Mouse (Mus musculus) left cerebral cortex, postnatal 14 days (tissue): ENCODE results near the gene Prrx2. TPM values are rescaled to one million over a fixed set of nuclear protein-coding genes. Genes with fewer than 3 reads are reported as not detected.

Source experiments
- DNase-seq, 2 experiments: peaks; one replicate each; pipeline ENCODE4 v3.0.0; 2021 to 2022; ENCODE audit warnings: low spot score in 2 of 2, mixed read lengths in 1 of 2
- intact Hi-C: fragments of 180-260 bp; cut with DNase I; formaldehyde crosslinking; loops from one replicate; pipeline ENCODE4 v1.15.1; 2025
- long read RNA-seq, 2 experiments: library from polyadenylated mRNA; stranded (forward); transcript quantifications; one replicate each; pipeline ENCODE4 v2.0.0; 2021
- total RNA-seq, 2 experiments: library from RNA; stranded (reverse); gene quantifications; 2 replicates each; pipeline ENCODE4 v1.2.3; 2021

Gene Prrx2
- 1 to 10 TPM; 2.3 to 3.3 TPM for total RNA-seq
- long read RNA-seq, experiment 1, partial matches to known transcripts: 0 of 6 reads
- long read RNA-seq, experiment 1, other reads (novel, unspliced or antisense): 3 of 6 reads
- long read RNA-seq, experiment 2, partial matches to known transcripts: 0 of 1 reads
- long read RNA-seq, experiment 2, other reads (novel, unspliced or antisense): 0 of 1 reads

DNA sequence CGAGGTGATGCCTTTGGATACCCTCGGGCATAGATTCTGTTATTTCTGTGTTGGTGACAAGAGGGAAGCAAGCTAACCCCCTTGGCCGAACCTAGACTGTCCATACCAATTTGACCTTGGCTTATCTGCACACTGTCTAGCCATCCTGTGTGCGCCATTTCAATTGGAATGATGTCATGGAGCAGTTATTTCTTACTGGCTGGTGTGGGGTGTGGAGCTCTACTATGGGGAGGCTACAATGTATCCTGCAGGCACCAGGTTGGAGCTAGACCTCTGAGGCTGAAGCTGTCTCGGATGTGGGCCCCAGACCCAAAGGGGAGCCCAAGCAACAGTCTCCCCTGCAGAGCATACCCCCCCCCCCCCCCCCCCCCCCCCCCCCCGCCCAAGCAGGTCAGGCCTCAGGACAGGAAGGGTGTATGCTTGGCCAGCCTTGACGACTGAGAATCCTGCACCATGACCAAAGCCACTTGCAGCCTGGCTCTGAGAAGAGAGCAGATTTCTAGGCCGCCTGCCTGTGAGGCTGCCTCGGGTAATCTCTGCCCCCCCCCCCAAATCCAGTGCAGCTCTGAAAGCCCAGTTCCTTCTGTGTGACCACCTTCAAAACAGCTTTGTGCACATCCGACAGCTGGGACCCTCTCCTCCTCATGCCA lies at the start of gene Prrx2:
Gene Prrx2, plus strand, starts transcription at position 600 of the 650 bp plus-strand sequence.
- no peak for DNase-seq
- intact Hi-C loops: loop anchor here (5.0 kb wide), 1 partner anchor 98 kb away; no protein-coding TSS in a partner anchor

DNA sequence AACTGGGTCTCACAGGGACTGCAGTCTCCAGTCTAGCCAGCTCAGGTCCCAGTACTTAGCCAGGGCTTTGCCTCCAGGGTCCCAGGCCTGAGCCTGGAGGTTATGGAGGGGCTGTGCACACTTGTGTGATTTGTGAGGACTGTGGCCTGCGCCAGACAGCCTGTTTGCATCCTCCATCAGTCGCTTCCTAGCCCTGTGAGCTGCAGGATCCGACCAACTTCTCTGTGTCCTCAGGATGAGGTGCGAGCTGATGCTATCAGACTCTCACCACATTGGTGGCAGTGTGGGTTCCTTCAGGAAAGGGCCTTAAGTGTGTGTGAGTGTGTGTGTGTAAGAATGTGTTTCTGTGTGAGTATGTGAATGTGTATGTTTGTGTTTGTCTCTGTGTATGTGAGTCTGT lies 47.3 kb upstream of the Prrx2 start:
- intact Hi-C loops: no loop called here
- no peak for DNase-seq

DNA sequence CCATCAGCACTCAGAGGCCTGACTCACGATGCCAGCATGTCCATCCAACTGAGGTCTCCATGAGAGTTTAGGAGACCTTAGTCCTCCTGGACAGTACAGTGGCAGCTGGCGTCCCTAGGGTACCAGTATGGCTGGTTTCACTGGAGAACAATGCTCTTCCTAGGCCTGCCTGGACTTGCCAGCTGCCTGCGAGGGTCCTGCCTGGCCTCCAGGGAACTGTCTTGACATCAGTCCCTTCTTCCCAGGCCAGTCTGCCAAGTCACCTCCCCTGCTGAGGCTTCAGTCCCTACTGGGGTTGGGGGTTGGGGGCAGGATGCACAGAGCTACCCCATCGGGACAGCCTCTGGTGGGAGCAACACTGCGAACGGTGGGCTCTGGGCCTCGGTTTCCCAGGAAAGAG lies 42.7 kb upstream of the Prrx2 start:
- intact Hi-C loops: loop anchor here (5.0 kb wide), 1 partner anchor 190 kb away; no protein-coding TSS in a partner anchor
- DNase-seq: no peak

DNA sequence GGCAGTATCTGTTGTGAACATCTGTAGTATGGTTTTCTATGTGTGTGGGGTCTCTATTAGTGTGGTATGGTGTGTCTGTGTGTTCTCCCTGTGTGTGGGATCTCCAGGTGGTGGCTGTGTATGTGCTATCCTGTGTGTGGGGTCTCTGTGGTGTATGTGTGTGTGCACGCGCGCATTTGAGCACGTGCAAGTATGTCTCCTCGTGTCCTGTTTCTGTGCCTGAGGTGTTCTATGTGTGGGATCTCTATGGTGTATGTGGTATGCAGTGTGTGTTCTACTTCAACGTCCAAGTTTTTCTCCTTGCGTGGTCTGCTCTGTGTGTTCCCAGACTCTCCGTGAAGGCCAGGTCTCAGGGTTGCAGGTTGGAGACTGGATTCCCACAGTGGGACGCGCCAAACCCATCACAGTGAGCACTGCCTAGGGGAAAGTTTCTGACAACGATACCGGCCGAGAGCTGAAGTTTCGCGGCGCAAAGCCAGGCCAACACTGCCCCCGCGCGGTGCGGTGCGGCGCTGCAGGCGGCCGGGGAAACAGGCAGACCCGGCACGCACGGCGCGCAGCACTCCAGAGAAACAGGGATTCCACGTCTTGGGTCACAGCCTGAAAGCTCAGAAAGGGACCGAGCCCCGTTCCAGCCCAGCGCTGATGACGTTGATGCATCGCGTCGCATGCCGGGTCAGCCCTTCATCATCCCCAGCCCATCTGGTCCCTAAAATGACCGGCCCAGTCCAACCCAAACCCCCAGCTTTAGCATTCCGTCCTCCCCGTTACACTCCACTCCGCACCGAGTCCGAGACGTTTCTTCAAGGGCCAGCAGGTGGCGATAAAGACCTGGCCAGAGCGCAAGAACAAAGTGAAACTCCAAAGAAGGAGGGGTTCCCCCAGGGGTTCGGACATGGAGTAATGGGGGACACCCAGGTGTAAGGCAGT lies 40.3 kb upstream of the Prrx2 start:
- intact Hi-C loops: loop anchor here (2.0 to 5.0 kb wide), 3 partner anchors 192 to 354 kb away; no protein-coding TSS in a partner anchor

DNA sequence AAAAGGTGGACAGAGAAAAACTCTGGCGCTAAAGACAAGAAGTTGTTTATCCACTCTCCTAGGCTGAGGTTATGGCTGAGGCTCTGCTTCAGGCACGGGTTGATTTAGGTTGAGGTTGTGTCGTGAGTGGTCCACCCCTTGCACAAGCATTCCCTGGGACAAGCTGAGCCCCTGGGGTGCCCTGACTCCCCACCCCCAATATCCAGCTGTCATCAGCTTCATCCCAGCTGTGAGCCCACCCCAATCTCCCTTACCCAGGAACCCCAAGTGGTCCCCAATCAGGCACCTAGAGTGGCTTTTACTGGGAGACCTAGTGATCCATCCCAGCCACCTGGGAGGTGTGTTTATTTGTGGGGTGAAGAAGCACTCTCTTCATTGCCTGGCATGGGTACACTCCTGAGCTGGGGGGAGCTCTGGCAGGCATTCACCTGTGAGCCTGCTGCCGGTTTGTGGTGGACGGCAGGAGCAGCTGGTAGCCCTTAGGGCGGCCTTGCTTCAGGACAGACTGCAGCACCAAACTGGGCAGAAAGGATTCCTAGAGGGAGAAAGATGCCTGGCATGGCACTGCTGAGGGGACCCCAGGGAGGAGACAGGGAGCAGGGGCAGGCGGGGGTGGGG lies 39.4 kb upstream of the Prrx2 start:
- intact Hi-C loops: loop anchor here (2.0 kb wide), 2 partner anchors 325 to 355 kb away; no protein-coding TSS in a partner anchor
- DNase-seq: no peak

More for the DNA sequence above, 40.3 kb upstream of the Prrx2 start:
- peak; percentile 95 to 98 for DNase-seq

DNA sequence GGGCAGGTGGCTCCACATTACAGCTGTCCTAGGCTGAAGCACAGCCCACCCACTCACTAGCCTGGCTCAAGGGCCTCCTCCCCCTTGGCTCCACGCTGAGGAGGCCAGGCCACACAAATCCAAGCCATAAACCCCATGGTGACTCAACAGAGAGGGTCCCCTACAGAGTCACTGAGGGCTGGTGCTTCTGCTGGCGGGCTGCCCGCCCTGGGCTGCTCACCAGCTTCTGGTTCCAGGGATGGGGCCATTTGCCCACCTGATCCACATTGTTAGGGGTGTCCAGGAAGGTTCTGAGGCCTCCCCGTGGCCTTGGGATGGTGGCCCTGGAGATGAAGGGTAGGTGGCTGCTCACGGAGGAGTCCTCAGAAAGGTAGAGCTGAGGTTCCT lies 38.9 kb upstream of the Prrx2 start:
- intact Hi-C loops: loop anchor here (1.0 to 2.0 kb wide), 3 partner anchors 325 to 360 kb away; no protein-coding TSS in a partner anchor
- DNase-seq: no peak

DNA sequence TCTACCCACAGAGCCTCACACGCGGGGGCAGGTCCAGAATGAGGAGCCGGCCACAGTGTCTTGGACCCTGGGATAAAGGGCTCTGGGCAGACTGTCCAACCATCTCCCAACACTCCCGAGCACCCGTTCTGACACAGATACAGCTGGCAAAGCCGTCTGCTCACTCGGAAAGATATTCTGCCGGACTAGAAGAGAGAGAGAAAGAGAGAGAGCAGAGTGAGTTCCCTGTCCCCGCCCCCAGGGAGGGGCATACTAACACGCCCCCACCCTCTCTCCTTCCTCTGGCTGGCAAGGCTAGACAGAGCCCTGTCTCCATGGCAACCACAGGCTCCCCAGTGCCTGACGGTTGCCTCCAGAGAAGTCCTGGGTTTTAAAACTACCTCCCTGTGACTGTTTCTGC lies 38.4 kb upstream of the Prrx2 start:
- DNase-seq: peak; percentile 93 to 97
- intact Hi-C loops: loop anchor here (1.0 kb wide), 1 partner anchor 360 kb away; no protein-coding TSS in a partner anchor

DNA sequence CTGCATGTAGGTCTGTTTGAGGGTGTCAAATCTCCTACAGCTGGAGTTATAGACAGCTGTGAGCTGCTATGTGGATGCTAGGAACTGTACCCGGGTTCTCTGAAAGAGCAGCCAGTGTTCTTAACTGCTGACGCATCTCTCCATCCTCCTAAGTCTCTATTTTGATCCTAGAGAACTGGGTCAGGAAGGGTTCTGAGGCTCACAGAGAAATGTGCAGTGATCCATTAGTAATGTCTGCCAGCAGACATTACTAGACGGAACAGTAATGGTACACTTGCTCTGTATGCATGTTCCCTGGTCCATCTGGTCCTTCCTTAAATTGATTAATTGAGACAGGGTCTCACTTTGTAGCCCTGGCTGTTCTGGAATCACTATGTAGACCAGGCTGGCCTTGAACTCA lies 35.3 kb upstream of the Prrx2 start:
- DNase-seq: no peak
- intact Hi-C loops: no loop called here

DNA sequence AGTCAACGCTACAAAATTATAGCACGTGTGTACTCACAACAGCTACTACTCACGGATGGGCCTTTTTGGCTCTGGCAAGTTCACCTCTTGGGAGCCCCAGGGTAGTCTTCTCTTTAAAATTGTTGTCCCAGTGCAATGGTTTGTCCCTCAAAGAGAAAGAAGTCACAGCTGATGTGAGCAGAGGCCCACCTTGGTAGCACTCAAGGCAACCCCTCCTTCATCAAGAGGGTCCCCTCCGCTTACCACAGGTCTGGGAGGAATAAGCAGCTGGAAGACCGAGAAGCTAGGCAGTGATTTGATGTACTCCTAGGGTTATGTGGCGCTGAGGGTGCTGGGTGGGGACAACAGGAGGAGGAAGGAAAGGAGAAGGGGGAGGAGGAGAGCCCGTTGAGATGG lies 34.1 kb upstream of the Prrx2 start:
- no peak for DNase-seq
- intact Hi-C loops: no loop called here

DNA sequence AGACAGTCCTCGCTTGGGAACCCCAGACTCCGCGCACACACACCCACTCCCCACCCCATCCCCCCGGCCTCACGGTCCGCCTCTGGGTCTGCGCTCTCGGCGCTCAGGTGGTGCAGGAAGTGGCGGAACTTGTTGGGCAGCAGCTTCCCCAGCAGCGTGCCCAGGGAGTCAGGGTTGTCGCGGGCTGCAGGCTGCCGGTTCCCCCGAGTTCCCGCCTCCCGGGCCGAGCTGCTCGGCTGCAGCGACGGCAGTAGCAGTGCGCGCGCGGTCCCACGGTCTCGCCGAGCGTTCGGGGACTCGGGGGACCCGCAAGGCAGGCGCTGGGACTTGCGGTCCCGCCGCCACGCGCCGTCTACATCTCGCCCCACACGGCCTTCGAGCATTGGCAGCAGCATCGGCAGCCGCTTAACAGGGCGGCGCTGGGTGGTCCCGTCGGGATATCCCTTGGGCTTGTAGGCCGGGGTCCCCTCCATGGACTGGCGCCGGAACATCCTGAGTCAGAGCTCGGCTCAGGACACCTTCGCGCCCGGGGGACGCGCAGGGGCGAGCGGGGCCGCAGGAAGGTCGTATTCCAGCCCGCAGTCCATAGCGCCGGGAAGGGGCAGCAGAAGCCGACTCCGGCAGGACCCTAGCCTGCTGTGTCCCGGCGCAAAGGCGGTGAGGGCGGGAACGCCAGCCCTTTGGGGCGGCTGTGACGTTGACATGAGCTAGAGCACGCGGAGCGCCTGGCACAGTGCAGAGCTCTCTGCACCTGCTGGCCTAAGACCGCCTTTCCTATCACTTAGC lies 33.5 kb upstream of the Prrx2 start:
- DNase-seq: no peak
- intact Hi-C loops: no loop called here

DNA sequence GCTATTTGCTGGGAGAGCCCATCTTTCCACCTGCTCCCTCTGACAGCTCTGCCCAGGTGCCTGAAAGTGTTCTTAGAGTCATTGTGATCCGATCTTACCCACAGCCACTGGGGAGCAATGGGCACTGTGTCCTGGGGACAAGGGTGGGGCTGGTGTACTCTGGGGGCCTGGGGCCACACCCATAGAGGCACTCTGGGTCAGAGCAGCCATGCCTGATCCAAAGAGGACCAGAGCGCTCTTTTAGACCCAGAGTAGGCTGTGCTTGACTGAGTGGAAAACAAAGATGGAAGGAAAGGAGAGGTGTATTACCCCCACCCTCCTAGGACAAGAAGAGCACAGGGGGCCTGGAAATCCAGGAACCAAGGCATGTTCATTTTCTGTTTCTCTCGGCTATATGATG lies 31.2 kb upstream of the Prrx2 start, which contains the start of gene 1700001O22Rik:
Gene 1700001O22Rik, minus strand, starts transcription at position 58 of the 400 bp plus-strand sequence.
- no peak for DNase-seq
- intact Hi-C loops: no loop called here

DNA sequence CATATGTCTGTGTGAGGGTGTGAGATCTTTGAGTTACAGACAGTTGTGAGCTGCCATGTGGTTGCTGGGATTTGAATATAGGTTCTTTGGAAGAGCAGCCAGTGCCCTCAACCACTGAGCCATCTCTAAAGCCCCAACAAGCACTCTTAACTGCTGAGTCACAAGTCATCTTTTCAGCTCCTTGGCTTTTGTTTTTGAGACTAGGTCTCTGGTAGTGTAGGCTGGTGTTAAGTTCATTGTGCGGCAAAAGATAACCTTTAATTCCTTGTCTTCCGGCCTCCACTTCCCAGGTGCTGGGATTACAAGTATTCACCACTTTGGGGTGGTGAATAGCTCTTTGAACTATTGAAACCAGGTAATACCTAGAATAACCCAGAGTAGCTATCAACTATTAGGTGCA lies 28.8 kb upstream of the Prrx2 start:
- no peak for DNase-seq
- intact Hi-C loops: no loop called here

DNA sequence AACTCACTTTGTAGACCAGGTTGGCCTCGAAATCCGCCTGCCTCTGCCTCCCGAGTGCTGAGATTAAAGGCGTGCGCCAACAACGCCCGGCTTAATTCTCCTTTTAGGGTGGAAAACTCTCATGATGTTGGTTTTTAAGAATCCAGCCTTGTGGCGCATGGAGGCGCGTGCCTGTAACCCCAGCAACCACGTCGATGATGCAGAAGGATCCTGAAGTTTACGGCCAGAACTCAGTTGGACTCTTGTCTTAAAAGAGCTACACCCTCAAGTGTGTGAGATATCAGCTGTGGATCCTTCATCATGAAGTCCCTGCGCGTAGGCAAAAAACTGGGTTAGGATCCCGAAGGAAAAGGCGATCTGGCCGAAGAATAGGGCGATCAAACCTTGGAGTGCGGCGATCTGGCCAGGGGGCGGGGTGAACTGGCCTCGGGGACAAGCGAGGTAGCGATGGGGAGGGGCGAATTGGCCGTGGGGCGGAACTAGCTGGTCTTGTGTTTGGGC lies 27.6 kb upstream of the Prrx2 start:
- DNase-seq: peak in 1 of 2 experiments; percentile 76
- intact Hi-C loops: no loop called here

DNA sequence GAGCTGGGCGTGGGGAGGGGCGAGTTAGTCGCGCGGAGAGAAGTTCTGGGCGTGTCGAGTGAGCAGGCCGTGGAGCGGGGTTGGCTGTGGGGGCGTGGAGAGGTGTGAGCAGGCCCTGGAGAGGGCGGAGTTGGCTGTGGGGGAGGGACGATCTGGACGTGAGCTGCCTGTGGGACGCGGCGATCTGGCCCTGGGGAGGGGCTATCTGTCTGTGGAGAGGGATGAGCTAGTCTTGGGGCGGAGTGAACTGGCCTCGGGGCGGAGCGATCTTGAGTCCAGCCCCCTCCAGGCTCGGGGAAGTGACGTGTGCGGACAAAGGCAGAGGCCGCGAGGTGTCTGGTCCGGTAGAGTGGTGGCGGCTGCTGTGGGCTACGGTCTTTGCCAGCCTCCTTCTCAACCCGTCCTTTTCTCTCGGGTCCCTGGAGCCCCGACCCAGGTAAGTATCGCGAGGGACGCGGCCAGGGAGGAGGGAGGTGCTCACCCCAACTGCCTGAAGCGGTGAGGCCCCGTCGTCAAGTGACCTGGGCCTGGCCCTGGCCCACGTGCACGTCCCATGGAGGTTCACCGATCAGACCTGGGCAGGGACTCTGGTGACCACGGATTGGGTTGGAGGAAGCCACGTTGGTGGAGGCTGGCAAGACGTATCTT lies 27.0 kb upstream of the Prrx2 start, which contains the start of gene Ntmt1:
Gene Ntmt1, plus strand, starts transcription at position 179 of the 648 bp plus-strand sequence.
- DNase-seq: peak; percentile 98
- intact Hi-C loops: no loop called here

DNA sequence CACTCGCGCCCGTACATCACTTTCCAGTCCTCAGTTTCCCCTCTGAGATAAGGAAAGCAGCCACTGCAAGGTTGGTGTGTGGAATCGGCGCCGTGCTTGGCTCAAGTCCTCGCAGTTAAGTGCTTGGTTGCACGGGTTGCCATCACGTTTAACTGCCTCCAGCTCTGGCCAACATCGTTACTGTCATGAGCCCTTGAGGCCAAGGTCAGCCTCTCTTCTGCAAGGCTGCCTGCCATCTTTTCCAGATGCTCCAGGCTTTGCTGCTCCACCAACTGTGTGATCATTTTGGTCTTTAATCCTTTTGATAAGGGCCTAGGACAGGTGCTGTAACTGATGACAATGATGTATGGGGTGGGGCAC lies 26.5 kb upstream of the Prrx2 start:
- no peak for DNase-seq
- intact Hi-C loops: no loop called here

DNA sequence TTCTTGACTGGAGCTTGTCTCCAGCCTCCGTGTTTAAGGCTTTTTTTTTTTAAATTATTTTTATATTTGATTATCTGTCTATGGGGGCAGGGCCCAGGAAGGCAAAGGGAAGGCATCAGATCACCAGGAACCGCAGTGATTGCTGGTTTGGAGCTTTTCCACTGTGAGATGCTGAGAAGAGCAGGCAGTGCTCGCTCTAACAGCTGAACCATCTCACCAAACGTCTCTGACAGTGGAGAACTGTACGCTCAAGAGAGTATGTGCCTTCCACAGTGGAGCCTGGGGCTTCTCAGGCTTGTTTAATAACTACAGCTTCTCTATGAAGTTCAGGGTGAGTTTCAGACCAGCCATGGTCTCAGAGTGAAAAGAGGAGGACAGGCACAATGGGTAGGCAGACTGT lies 25.3 kb upstream of the Prrx2 start:
- DNase-seq: no peak
- intact Hi-C loops: no loop called here

DNA sequence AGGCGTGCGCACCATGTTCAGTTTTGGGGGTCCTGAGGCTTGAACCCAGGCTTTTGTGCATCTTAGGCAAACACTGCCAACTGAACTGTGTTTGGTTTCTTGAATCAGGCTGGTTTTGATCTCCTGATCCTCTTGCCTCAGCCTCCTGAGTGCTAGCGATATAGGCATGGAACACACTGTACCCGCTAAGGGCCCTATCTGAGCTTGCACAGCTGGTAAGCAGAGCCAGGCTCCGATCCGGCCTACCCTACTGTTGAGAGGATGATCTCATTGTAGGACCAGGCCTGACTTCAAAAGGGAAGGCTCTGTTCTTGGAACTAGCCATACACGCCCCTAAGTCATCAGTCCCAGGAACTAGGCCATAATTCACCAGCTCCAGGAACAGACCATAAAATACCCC lies 24.2 kb upstream of the Prrx2 start:
- intact Hi-C loops: no loop called here
- no peak for DNase-seq

DNA sequence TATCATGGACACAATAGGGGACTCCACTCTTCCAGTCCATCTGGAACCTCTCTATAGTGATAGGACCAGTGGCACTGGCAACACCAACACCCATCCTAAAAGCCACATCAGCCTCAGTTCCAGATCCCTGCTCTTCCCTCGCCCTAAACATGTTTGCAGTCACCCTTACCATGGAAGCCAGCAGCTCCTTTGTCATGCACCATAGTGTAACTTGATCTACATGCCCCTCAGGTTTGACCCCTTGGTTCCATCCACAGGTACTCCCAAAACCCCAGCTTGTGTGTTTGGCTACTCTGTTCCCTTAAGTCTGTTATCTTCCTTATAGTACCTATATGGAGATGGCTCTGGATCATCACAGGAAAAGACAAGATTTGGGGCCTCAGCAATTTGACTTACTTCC lies 18.4 kb upstream of the Prrx2 start:
- intact Hi-C loops: no loop called here

More for the DNA sequence above, 18.4 kb upstream of the Prrx2 start:
- no peak for DNase-seq
